Mouse (Mus musculus) small intestine, adult 2 months (tissue): ENCODE measurements around the gene Dimt1.

ENCODE experiments used
- CTCF ChIP-seq: fragments of 200-500 bp; IDR thresholded peaks from 2 replicates; pipeline ENCODE4 v1.5.1; 2012; ENCODE audit warnings: low read depth, mild to moderate bottlenecking, control low read depth, inconsistent platforms, low read length, moderate library complexity, mixed read lengths; ENCODE audit not compliant: insufficient replicate concordance, insufficient read length; ENCODE audit errors: extremely low read depth
- POLR2A ChIP-seq: fragments of 200-500 bp; IDR thresholded peaks from 2 replicates; pipeline ENCODE4 v1.6.1; 2012; ENCODE audit warnings: low read depth, mild to moderate bottlenecking, control low read depth, inconsistent platforms, low read length, moderate library complexity

DNA sequence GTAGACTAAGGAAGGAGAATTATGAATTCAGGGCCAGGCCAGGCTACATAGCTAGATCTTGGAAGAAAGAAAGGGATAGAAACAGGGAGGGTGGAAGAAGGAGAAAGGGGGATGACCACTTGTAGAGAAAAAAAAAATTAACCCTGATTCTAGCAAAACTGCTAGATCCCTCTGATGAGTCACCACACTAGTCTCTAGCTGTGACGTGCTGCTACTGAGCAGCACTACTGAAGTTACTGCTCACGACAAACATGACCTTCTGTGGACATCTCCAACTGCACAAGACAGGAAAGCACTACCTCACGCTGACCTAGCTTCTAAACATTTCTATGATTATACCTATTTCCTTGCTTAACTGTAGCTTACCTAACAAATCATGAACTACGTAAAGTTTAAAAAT is 18.6 kb upstream of the Dimt1 start:
- TF ChIP-seq POLR2A: no peak
- TF ChIP-seq CTCF: no peak
